Mouse (Mus musculus): ENCODE measurements around the gene Abr. TPM values are rescaled to one million over a fixed set of nuclear protein-coding genes. Genes with fewer than 3 reads are reported as not detected.

Abr gene
- total RNA-seq, 2 experiments from 2014 or later = 267 to 280 TPM

- DNase-seq = no peak
- intact Hi-C loops (cut with DNase I) = loop anchor here (5.0 kb wide), 1 partner anchor 35 kb away; no protein-coding TSS in a partner anchor
Observed at GRCm38 (mm10) chr11:76497066-76497768, 124.9 kb downstream of the Abr start.

GRCm38 (mm10) chr11:76496086-76496771 is 125.9 kb downstream of the Abr start:
- no peak for DNase-seq
- intact Hi-C loops (cut with DNase I) = loop anchor here (5.0 kb wide), 1 partner anchor 34 kb away; no protein-coding TSS in a partner anchor

- intact Hi-C loops (cut with DNase I) = loop anchor here (5.0 kb wide), 1 partner anchor 33 kb away; no protein-coding TSS in a partner anchor
- DNase-seq = no peak
Observed at GRCm38 (mm10) chr11:76495127-76496028, 126.7 kb downstream of the Abr start.

GRCm38 (mm10) chr11:76494360-76495126 is 127.6 kb downstream of the Abr start:
- intact Hi-C loops (cut with DNase I) = loop anchor here (5.0 kb wide), 1 partner anchor 32 kb away; no protein-coding TSS in a partner anchor
- peak; percentile 92 for DNase-seq

GRCm38 (mm10) chr11:76493811-76494274 is 128.3 kb downstream of the Abr start:
- intact Hi-C loops (cut with DNase I) = no loop called here
- DNase-seq = peak; percentile 29

GRCm38 (mm10) chr11:76493167-76493566 is 128.9 kb downstream of the Abr start:
- intact Hi-C loops (cut with DNase I) = no loop called here
- no peak for DNase-seq

GRCm38 (mm10) chr11:76491817-76492216 is 130.3 kb downstream of the Abr start:
- DNase-seq = no peak
- intact Hi-C loops (cut with DNase I) = no loop called here

GRCm38 (mm10) chr11:76489407-76489806 is 132.7 kb downstream of the Abr start:
- no peak for DNase-seq
- intact Hi-C loops (cut with DNase I) = no loop called here

GRCm38 (mm10) chr11:76487024-76487423 is 135.1 kb downstream of the Abr start:
- intact Hi-C loops (cut with DNase I) = no loop called here
- no peak for DNase-seq

- DNase-seq = no peak
- intact Hi-C loops (cut with DNase I) = no loop called here
Observed at GRCm38 (mm10) chr11:76484033-76484432, 138.1 kb downstream of the Abr start.

- DNase-seq = no peak
- intact Hi-C loops (cut with DNase I) = no loop called here
Observed at GRCm38 (mm10) chr11:76483171-76483727, 138.9 kb downstream of the Abr start.

- intact Hi-C loops (cut with DNase I) = no loop called here
- DNase-seq = no peak
Observed at GRCm38 (mm10) chr11:76482697-76483096, 139.4 kb downstream of the Abr start.

- intact Hi-C loops (cut with DNase I) = no loop called here
- no peak for DNase-seq
Observed at GRCm38 (mm10) chr11:76482183-76482582, 139.9 kb downstream of the Abr start.

GRCm38 (mm10) chr11:76479729-76480128 is 142.4 kb downstream of the Abr start:
- DNase-seq = no peak
- intact Hi-C loops (cut with DNase I) = no loop called here

- intact Hi-C loops (cut with DNase I) = no loop called here
- no peak for DNase-seq
Observed at GRCm38 (mm10) chr11:76478676-76479655, 143.1 kb downstream of the Abr start.

- intact Hi-C loops (cut with DNase I) = no loop called here
- DNase-seq = no peak
Observed at GRCm38 (mm10) chr11:76477095-76477525, 145.0 kb downstream of the Abr start.

GRCm38 (mm10) chr11:76476376-76477094 is 145.6 kb downstream of the Abr start:
- no peak for DNase-seq
- intact Hi-C loops (cut with DNase I) = no loop called here

- intact Hi-C loops (cut with DNase I) = no loop called here
- no peak for DNase-seq
Observed at GRCm38 (mm10) chr11:76472617-76473016, 149.5 kb downstream of the Abr start.

All from left cerebral cortex, postnatal 4 days (tissue).